In the genomic region with DNA sequence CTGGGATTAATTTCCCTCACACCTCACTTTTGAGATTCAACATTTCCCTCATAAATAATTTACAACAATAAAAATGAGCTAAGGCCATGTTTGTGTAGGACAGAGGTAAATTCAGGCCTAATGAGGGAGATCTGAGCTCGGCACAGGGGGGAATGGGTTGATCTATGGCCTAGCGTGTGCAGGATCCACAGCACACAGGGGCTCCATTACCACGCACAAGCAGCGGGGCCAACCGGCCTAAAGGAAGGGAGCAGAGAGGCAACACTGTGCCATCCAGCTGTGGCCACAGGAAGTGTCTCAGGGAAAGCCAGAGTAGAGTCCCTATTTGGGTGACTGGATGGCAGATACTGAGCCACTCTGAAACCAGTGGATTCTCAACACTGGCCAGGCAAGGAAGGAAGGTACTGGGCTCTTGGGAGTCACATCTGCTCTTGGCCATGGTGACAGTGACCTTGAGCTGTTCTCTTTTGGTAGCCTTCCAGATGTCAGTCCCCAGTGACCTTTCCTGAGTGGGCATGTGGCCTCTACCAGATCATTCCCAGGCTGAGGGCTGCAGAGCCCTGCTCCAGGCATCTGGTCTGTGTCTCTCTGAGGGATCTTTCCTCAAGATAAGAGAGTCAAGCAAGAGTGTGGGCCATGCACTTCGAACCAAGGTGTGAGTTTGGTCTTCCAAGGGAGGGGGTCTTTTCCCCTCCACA, we compare ENCODE assay signal across 9 mouse cellular contexts. TPM values are rescaled to one million over a fixed set of nuclear protein-coding genes. Genes with fewer than 3 reads are reported as not detected.
DNase-seq lines count a peak whose midpoint lies in the region; ATAC-seq and TF ChIP-seq lines count a peak whose summit lies in the region.
"Had no signal": no experiment of that assay in that cellular context is flagged by ENCODE, and none has a peak within 500 bp of the region (broad histone marks: within the 10 kb centered on the region; RNA-seq: fewer than 3 reads in every experiment).

No protein-coding gene starts in this region.

- H3K4me3 ChIP-seq in heart, embryonic 13.5 days: no peak overlapping the region
- no peak overlapping the region for H3K4me3 ChIP-seq in thymus, adult 2 months (ENCODE audit: control insufficient read depth, insufficient read depth, low read length)
- H3K4me3 ChIP-seq in limb, embryonic 12.5 days (replicated peaks): no peak overlapping the region
- no peak overlapping the region for H3K4me3 ChIP-seq in cerebellum, adult 2 months (replicated peaks; ENCODE audit: insufficient read depth, low read depth, low read length)

- 78% methylated on average over 6 of the region's 6 CpGs for WGBS in heart, embryonic 13.5 days
- 41% methylated on average over 6 of the region's 6 CpGs for WGBS in thymus, adult 2 months
- 45% methylated on average over 6 of the region's 6 CpGs for WGBS in limb, embryonic 12.5 days
- WGBS in cerebellum, adult 2 months: 92% methylated on average over 6 of the region's 6 CpGs

- no peak for ATAC-seq in heart, embryonic 13.5 days (ENCODE audit: extremely low read depth, insufficient number of reproducible peaks, low FRiP score, low TSS enrichment)
- no peak for ATAC-seq in limb, embryonic 12.5 days (ENCODE audit: insufficient number of reproducible peaks, insufficient read depth, low FRiP score, low TSS enrichment, low read depth)

- no peak for DNase-seq in heart, postnatal 25 days (ENCODE audit: low spot score)
- DNase-seq in thymus, adult 2 months: no peak
- DNase-seq in thymus, postnatal 10 days (ENCODE audit: low spot score in 2 of 2): no peak
- peak; percentile 58 for DNase-seq in thymus, postnatal 4 days
- DNase-seq in cerebellum, adult 2 months: no peak
- no peak for DNase-seq in right cerebral cortex, postnatal 10 days (ENCODE audit: low spot score in 2 of 2)

- peaks cover 2% of the 10 kb centered on the region; the same call in 1 of the 2 replicates for H3K27me3 ChIP-seq in heart, embryonic 13.5 days (replicated peaks)
- H3K27me3 ChIP-seq in thymus, adult 2 months (ENCODE audit: control insufficient read depth, insufficient read depth, low read length): no peaks in the 10 kb centered on the region
- no peaks in the 10 kb centered on the region for H3K27me3 ChIP-seq in limb, embryonic 12.5 days
- H3K27me3 ChIP-seq in cerebellum, adult 2 months (ENCODE audit: control insufficient read depth, insufficient read depth, low read length): no peaks in the 10 kb centered on the region
- H3K27me3 ChIP-seq: CH12.LX had no signal

- H3K4me1 ChIP-seq in heart, embryonic 13.5 days: peaks cover 63% of the 10 kb centered on the region
- peaks cover 58% of the 10 kb centered on the region for H3K4me1 ChIP-seq in thymus, adult 2 months (replicated peaks; ENCODE audit: control insufficient read depth, insufficient read depth, low read length)
- peaks cover 65% of the 10 kb centered on the region for H3K4me1 ChIP-seq in limb, embryonic 12.5 days (replicated peaks)
- H3K4me1 ChIP-seq in cerebellum, adult 2 months (ENCODE audit: control insufficient read depth, insufficient read depth, low read length): peaks cover 31% of the 10 kb centered on the region

- H3K27ac ChIP-seq in heart, embryonic 13.5 days (replicated peaks): peak overlapping the region; percentile 15; the same call in 1 of the 2 replicates
- peak overlapping the region; percentile 84 for H3K27ac ChIP-seq in thymus, adult 2 months (ENCODE audit: control insufficient read depth, insufficient read depth, low read length)
- H3K27ac ChIP-seq in limb, embryonic 12.5 days: peak overlapping the region; percentile 96
- H3K27ac ChIP-seq in cerebellum, adult 2 months (ENCODE audit: insufficient read depth, low read length): no peak overlapping the region

- H3K4me2 ChIP-seq in heart, embryonic 13.5 days: no peak overlapping the region
- no peak overlapping the region for H3K4me2 ChIP-seq in limb, embryonic 12.5 days

- peaks cover 15% of the 10 kb centered on the region for H3K36me3 ChIP-seq in heart, embryonic 13.5 days
- H3K36me3 ChIP-seq in thymus, adult 2 months (ENCODE audit: control insufficient read depth, insufficient read depth, low read length): peaks cover 14% of the 10 kb centered on the region
- peaks cover 15% of the 10 kb centered on the region for H3K36me3 ChIP-seq in limb, embryonic 12.5 days

- no peak for TF ChIP-seq POLR2A in thymus, adult 2 months (IDR thresholded peaks at IDR 0.05; ENCODE audit: control insufficient read depth, extremely low read depth, insufficient read depth, low read length, poor library complexity)
- no peak for TF ChIP-seq POLR2A in cerebellum, adult 2 months (IDR thresholded peaks at IDR 0.05; ENCODE audit: borderline replicate concordance, insufficient read depth, low read length)

- no peak for TF ChIP-seq CTCF in thymus, adult 2 months (IDR thresholded peaks at IDR 0.05; ENCODE audit: borderline replicate concordance, control insufficient read depth, extremely low read depth, insufficient read depth, low read length, poor library complexity)
- TF ChIP-seq CTCF in cerebellum, adult 2 months (IDR thresholded peaks at IDR 0.05; ENCODE audit: borderline replicate concordance, insufficient read depth, low read depth, low read length): no peak

- intact Hi-C loops in heart, postnatal 25 days (cut with DNase I): no loop called here

- H3K9ac ChIP-seq in heart, embryonic 13.5 days: 0 out of 2 replicates have a peak overlapping the region, but pooled peaks have one; percentile 33
- no peak overlapping the region; the same call in 1 of the 2 replicates for H3K9ac ChIP-seq in limb, embryonic 12.5 days (replicated peaks)

- H3K9me3 ChIP-seq in heart, embryonic 13.5 days: no peaks in the 10 kb centered on the region
- no peaks in the 10 kb centered on the region for H3K9me3 ChIP-seq in limb, embryonic 12.5 days

RNA-seq across cellular contexts. Expression of a gene that starts 9.9 kb away (rescaled TPM):
- 10.9 and 11.3 TPM in 2 replicates for polyA plus RNA-seq in heart, embryonic 13.5 days (2015; fragmentation: Nextera tagmentation; extraction: Ambion mirVana)
- total RNA-seq in heart, postnatal 25 days (2021): 10 to 100 TPM; 17.8 to 18.9 TPM
- 79.3 and 94.9 TPM in 2 replicates for polyA plus RNA-seq in thymus, adult 2 months (2012; rRNA removed)
- polyA plus RNA-seq in limb, embryonic 12.5 days (2016; fragmentation: Nextera tagmentation; extraction: Ambion mirVana): 25.5 and 27.3 TPM in 2 replicates
- polyA plus RNA-seq in cerebellum, adult 2 months (2012; rRNA removed): 68.4 and 70.8 TPM in 2 replicates
